8 mouse cellular contexts compared by ENCODE assay signal in genomic region chr9:53890075-53890474, GRCm38 (mm10). TPM values are rescaled to one million over a fixed set of nuclear protein-coding genes. Genes with fewer than 3 reads are reported as not detected.
DNase-seq lines count a peak whose midpoint lies in the region; ATAC-seq and TF ChIP-seq lines count a peak whose summit lies in the region.
"Had no signal": no experiment of that assay in that cellular context is flagged by ENCODE, and none has a peak within 500 bp of the region (broad histone marks: within the 10 kb centered on the region; RNA-seq: fewer than 3 reads in every experiment).

No protein-coding gene starts in this region.

- no peaks in the 10 kb centered on the region for H3K79me2 ChIP-seq in liver, adult 2 months (ENCODE audit: control insufficient read depth, insufficient read depth, low read length)

- H3K4me1 ChIP-seq in liver, adult 2 months (ENCODE audit: control insufficient read depth, insufficient read depth, low read length) = no peaks in the 10 kb centered on the region
- no peaks in the 10 kb centered on the region for H3K4me1 ChIP-seq in liver, embryonic 12.5 days
- H3K4me1 ChIP-seq in midbrain, embryonic 13.5 days (replicated peaks) = no peaks in the 10 kb centered on the region
- H3K4me1 ChIP-seq: limb, embryonic 13.5 days had no signal

- H3K27ac ChIP-seq in liver, adult 2 months (replicated peaks; ENCODE audit: insufficient read depth, low read depth, low read length) = no peak overlapping the region
- no peak overlapping the region for H3K27ac ChIP-seq in liver, embryonic 12.5 days
- H3K27ac ChIP-seq in midbrain, embryonic 13.5 days = no peak overlapping the region
- H3K27ac ChIP-seq: limb, embryonic 13.5 days had no signal

- no peak overlapping the region for H3K9ac ChIP-seq in liver, adult 2 months (ENCODE audit: low read depth, low read length)
- no peak overlapping the region for H3K9ac ChIP-seq in liver, embryonic 12.5 days
- no peak overlapping the region for H3K9ac ChIP-seq in midbrain, embryonic 13.5 days (replicated peaks)
- H3K9ac ChIP-seq: limb, embryonic 13.5 days had no signal

- no peaks in the 10 kb centered on the region for H3K36me3 ChIP-seq in liver, adult 2 months (ENCODE audit: control insufficient read depth, insufficient read depth, low read length)
- no peaks in the 10 kb centered on the region for H3K36me3 ChIP-seq in liver, embryonic 12.5 days
- H3K36me3 ChIP-seq in midbrain, embryonic 13.5 days = no peaks in the 10 kb centered on the region
- H3K36me3 ChIP-seq: limb, embryonic 13.5 days had no signal

- H3K27me3 ChIP-seq in liver, adult 2 months (ENCODE audit: control insufficient read depth, insufficient read depth, low read length) = no peaks in the 10 kb centered on the region
- H3K27me3 ChIP-seq in liver, embryonic 12.5 days (replicated peaks) = no peaks in the 10 kb centered on the region
- H3K27me3 ChIP-seq in midbrain, embryonic 13.5 days = no peaks in the 10 kb centered on the region
- H3K27me3 ChIP-seq: limb, embryonic 13.5 days had no signal

- H3K9me3 ChIP-seq in liver, embryonic 12.5 days (replicated peaks) = no peaks in the 10 kb centered on the region
- H3K9me3 ChIP-seq in midbrain, embryonic 13.5 days = 0 out of 2 replicates have a peak, but pooled peaks cover 4% of the 10 kb centered on the region

- no peak for ATAC-seq in liver, embryonic 12.5 days
- ATAC-seq in midbrain, embryonic 13.5 days = peak; percentile 63; the same call in 1 of the 2 replicates

- 3% methylated on average over 1 of the region's 1 CpGs for WGBS in liver, adult 2 months
- WGBS in liver, embryonic 12.5 days (ENCODE audit: insufficient replicate concordance) = 4% methylated on average over 1 of the region's 1 CpGs
- 0% methylated on average over 1 of the region's 1 CpGs for WGBS in midbrain, embryonic 13.5 days

- DNase-seq in liver, adult 2 months (ENCODE audit: extremely low read depth, low read depth, low spot score) = peak; percentile 19
- DNase-seq in adipocyte (ENCODE audit: low spot score) = peak; percentile 3
- DNase-seq in cerebellum, postnatal 36 days = peak; percentile 51 to 53
- peak; percentile 75 for DNase-seq in kidney, postnatal 10 days
- no peak for DNase-seq in T-cell, adult 2 months (ENCODE audit: low spot score)

- TF ChIP-seq CTCF in liver, adult 2 months (IDR thresholded peaks at IDR 0.05; ENCODE audit: low read depth, low read length) = peak; percentile 15; the same call in 1 of the 2 replicates

- no peak overlapping the region for H3K4me3 ChIP-seq in liver, adult 2 months (ENCODE audit: insufficient read depth, low read depth, low read length)
- H3K4me3 ChIP-seq in liver, embryonic 12.5 days = no peak overlapping the region
- H3K4me3 ChIP-seq in midbrain, embryonic 13.5 days (replicated peaks) = no peak overlapping the region
- H3K4me3 ChIP-seq: limb, embryonic 13.5 days had no signal

- no peak overlapping the region for H3K4me2 ChIP-seq in liver, embryonic 12.5 days
- no peak overlapping the region for H3K4me2 ChIP-seq in midbrain, embryonic 13.5 days (replicated peaks)
- H3K4me2 ChIP-seq: limb, embryonic 13.5 days had no signal

- TF ChIP-seq POLR2A in liver, adult 2 months (IDR thresholded peaks at IDR 0.05; ENCODE audit: extremely low read depth, insufficient read depth, low read length) = no peak

RNA-seq across cellular contexts. Expression of gene Sln, which starts 40.1 kb away (rescaled TPM):
- total RNA-seq in liver, adult 2 months (2014; rRNA removed) = not detected in 2 replicates
- polyA plus RNA-seq in liver, adult 2 months (2012; rRNA removed) = not detected in 2 replicates
- polyA plus RNA-seq in liver, embryonic 12.5 days (2016; fragmentation: Nextera tagmentation; extraction: Ambion mirVana) = 0.15 and 0.49 TPM in 2 replicates
- polyA plus RNA-seq in midbrain, embryonic 13.5 days (2015; fragmentation: Nextera tagmentation; extraction: Ambion mirVana) = 0.16 TPM in 1 of 2 replicates, not detected in the other
